Mouse (Mus musculus) forebrain, embryonic 15.5 days (tissue): ENCODE results near the gene Popdc3. TPM values are rescaled to one million over a fixed set of nuclear protein-coding genes. Genes with fewer than 3 reads are reported as not detected.
"Not testable (repeated sequence)": the region's sequence is repeated elsewhere in the genome, so short reads cannot be mapped to it uniquely, and the experiment has no call there.

Experiments used
- ATAC-seq: fragments of 200-750 bp; cut with Nextera tagmentation; replicated peaks from 2 replicates; pipeline ENCODE4 v1.8.0; 2017; ENCODE audit warnings: mild to moderate bottlenecking, moderate TSS enrichment, moderate library complexity
- H3K27ac ChIP-seq: fragments of 300-500 bp; sonication (generic); replicated peaks from 2 replicates; pipeline ENCODE4 v1.5.1; 2015; ENCODE audit warnings: mild to moderate bottlenecking, inconsistent platforms
- H3K27me3 ChIP-seq: fragments of 300-500 bp; sonication (generic); 2 replicates; pipeline ENCODE4 v1.6.1; 2015; ENCODE audit warnings: inconsistent platforms
- H3K36me3 ChIP-seq: fragments of 300-500 bp; sonication (generic); 2 replicates; pipeline ENCODE4 v1.6.1; 2015; ENCODE audit warnings: mild to moderate bottlenecking, inconsistent platforms
- H3K4me1 ChIP-seq: fragments of 300-500 bp; sonication (generic); 2 replicates; pipeline ENCODE4 v1.6.1; 2015; ENCODE audit warnings: inconsistent platforms
- H3K4me2 ChIP-seq: fragments of 300-500 bp; sonication (generic); replicated peaks from 2 replicates; pipeline ENCODE4 v1.6.1; 2015; ENCODE audit warnings: mild to moderate bottlenecking, inconsistent platforms
- H3K4me3 ChIP-seq: fragments of 300-500 bp; sonication (generic); 2 replicates; pipeline ENCODE4 v1.5.1; 2015; ENCODE audit warnings: mild to moderate bottlenecking, inconsistent platforms
- H3K9ac ChIP-seq: fragments of 300-500 bp; sonication (generic); replicated peaks from 2 replicates; pipeline ENCODE4 v1.6.1; 2015; ENCODE audit warnings: mild to moderate bottlenecking, inconsistent platforms
- H3K9me3 ChIP-seq: fragments of 300-500 bp; sonication (generic); 2 replicates; pipeline ENCODE4 v1.6.1; 2016; ENCODE audit warnings: inconsistent platforms
- WGBS: fragments of 180-500 bp; shearing (Covaris S2); methylation state at CpG from one replicate; pipeline ENCODE4 v1.1.7; 2015; ENCODE audit warnings: mixed read lengths; 5-methylcytosine and 5-hydroxymethylcytosine counted together
- polyA plus RNA-seq: library from polyadenylated mRNA; unstranded; fragments of >200 nt; fragmentation: Nextera tagmentation; extraction: Ambion mirVana; gene quantifications from 2 replicates; pipeline ENCODE4 v1.2.1, GENCODE M21; 2015

Gene Popdc3
- polyA plus RNA-seq, 1 experiment from 2014 or later: 0.47 TPM

DNA sequence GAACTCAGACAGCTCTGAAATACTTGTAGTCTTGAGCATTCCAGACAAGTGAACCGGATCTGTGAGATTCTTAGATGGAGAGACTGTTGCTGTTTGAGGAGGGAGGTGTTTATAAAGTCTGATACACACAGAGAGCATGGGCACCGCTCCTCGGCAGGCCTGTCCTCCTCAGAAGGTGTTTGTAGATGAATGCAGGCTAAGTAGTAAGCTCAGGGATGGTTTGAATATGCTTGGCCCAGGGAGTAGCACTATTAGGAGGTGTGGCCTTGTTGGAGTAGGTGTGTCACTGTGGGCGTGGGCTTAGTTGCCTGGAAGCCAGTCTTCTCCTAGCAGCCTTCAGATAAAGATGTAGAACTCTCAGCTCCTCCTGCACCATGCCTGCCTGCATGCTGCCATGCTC, 114.3 kb downstream of the Popdc3 start:
- not testable (repeated sequence) for ATAC-seq, H3K9ac ChIP-seq, H3K4me2 ChIP-seq, H3K36me3 ChIP-seq, H3K4me1 ChIP-seq, H3K4me3 ChIP-seq, H3K27ac ChIP-seq, H3K9me3 ChIP-seq
- 78% methylated on average over 4 of the region's 4 CpGs for WGBS
- peaks cover 26% of the 10 kb centered on the region for H3K27me3 ChIP-seq

DNA sequence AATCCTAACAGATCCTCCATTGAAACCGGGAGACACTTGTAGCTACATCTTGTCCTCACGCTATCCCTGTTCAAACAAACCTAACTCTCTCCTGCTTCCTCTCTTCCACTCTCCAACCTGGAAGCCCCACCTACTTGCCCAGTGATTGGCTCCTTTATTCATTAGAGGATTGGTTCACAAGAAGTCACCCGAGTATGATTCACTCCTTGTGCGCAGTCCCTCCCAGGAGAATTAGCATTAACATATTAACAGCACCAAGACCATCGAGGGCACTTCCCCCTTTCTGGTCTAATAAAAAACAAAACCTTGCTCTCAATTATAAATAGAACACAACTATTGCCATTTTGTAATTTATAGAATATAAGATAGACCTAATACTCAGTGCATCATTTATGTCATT, 117.2 kb downstream of the Popdc3 start:
- no peak overlapping the region for H3K9ac ChIP-seq
- no peak for ATAC-seq
- H3K27me3 ChIP-seq: peaks cover 10% of the 10 kb centered on the region
- no peaks in the 10 kb centered on the region for H3K36me3 ChIP-seq
- no peak overlapping the region for H3K27ac ChIP-seq
- H3K9me3 ChIP-seq: no peaks in the 10 kb centered on the region
- H3K4me1 ChIP-seq: peaks cover 3% of the 10 kb centered on the region; the same call in 1 of the 2 replicates
- H3K4me3 ChIP-seq: no peak overlapping the region
- 85% methylated on average over 5 of the region's 5 CpGs for WGBS
- no peak overlapping the region for H3K4me2 ChIP-seq

DNA sequence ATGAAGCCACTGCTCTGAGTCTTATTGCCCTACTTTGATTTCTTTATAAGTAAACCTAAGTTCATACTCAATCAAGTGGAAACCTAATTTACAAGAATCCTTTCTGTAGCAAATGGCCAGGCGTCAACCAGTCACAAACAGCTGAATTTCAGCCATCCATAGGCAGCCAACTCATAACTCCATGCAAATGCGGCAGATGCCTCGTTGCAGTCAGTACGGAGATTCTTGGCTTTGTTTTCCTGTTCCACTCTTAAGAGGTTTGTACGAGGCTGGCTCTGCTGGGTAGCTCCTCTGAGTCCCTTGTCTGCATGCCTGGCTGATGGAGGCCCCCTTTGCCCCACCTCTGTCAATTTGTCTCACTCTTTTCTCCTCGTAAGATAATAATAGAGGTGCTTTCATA, 120.6 kb downstream of the Popdc3 start:
- H3K9ac ChIP-seq: no peak overlapping the region
- no peak overlapping the region for H3K4me2 ChIP-seq
- H3K27ac ChIP-seq: no peak overlapping the region
- peaks cover 3% of the 10 kb centered on the region; the same call in 1 of the 2 replicates for H3K4me1 ChIP-seq
- no peaks in the 10 kb centered on the region for H3K9me3 ChIP-seq
- peak; percentile 71; the same call in 1 of the 2 replicates for ATAC-seq
- no peak overlapping the region for H3K4me3 ChIP-seq
- no peaks in the 10 kb centered on the region for H3K36me3 ChIP-seq
- WGBS: 38% methylated on average over 6 of the region's 6 CpGs
- H3K27me3 ChIP-seq: no peaks in the 10 kb centered on the region

DNA sequence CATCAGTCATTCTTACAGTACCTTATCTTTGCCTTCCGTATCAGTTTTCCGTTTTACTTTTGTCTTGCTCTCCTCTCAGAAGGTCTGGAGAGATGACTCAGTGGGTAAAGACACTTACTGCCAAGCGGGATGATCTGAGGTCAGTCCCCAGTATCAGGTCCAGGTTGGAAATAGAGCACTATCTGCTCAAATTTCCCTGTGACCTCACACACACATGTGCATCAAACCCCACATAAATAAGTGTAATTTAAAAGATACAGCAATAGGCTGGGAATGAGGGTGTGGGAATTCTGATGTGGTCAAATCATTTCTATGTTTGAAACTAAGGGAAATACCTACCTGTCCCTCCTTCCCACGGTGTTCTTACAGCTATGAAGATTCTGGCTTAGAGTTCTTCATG, 121.6 kb downstream of the Popdc3 start:
- ATAC-seq: no peak
- no peaks in the 10 kb centered on the region for H3K9me3 ChIP-seq
- no peaks in the 10 kb centered on the region for H3K36me3 ChIP-seq
- WGBS: 90% methylated on average over 4 of the region's 4 CpGs
- no peak overlapping the region for H3K9ac ChIP-seq
- no peak overlapping the region for H3K4me3 ChIP-seq
- H3K27me3 ChIP-seq: no peaks in the 10 kb centered on the region
- H3K4me1 ChIP-seq: peaks cover 3% of the 10 kb centered on the region; the same call in 1 of the 2 replicates
- no peak overlapping the region for H3K27ac ChIP-seq
- no peak overlapping the region for H3K4me2 ChIP-seq

DNA sequence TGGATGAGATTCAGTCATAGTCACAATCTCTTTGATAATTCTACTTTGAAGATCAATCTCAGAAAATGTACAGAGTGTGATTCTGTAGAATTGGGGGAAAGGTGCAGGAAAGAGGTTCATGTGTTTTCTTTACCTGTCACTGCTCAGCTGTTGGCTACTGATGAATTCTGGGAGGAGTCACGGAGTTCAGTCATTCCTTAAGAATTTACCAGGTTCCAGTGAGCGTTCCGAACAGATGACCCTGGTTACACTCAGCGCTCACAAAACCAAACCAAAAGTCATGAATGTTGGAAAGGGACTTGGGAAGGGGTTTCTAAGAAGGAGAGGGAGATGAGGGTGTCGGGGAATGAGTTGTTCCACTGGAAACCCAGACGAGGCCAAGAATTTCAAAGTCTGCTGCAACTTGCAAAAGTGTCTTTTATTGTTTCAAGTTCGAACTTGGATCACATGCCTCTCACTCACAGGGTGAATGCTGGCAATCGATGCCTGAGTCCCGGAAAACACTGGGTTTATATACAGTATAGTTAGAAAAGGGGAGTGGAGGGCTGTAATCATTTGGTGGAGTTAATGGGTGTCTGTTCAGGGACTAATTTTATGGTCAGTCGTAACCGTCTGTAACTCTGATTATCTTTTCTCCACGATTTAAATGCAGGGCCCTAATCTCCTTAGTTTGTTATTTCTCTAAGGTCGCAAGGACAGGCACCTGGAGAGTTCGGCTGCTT, 125.6 kb downstream of the Popdc3 start:
- Histone ChIP-seq H3K27me3 (no peaks in the 10 kb centered on the region), H3K9me3 (no peaks in the 10 kb centered on the region), H3K4me1 (no peaks in the 10 kb centered on the region), H3K4me3 (no peak overlapping the region), H3K4me2 (no peak overlapping the region), H3K27ac (no peak overlapping the region), H3K9ac (no peak overlapping the region), H3K36me3 (no peaks in the 10 kb centered on the region)
- 75% methylated on average over 14 of the region's 14 CpGs for WGBS
- ATAC-seq: no peak

DNA sequence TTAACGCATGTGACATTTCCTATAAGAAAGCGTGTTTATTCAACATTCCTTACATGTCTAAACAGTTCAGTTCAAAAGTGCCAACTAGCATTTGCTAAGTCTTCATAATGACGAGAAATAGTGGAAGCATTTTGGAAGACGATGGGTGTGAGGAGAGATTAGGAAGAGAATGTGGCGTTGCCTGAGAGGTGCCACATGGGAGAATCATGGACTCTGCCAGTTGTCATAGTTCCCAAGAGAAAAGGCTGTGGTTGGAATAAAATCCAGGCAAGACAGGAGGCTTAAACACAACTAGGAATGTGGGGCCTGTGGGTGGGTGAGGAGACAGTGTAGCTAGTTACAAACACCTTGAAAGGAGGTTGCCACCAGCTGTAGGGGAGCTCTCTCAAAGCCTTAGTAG, 127.3 kb downstream of the Popdc3 start:
- Histone ChIP-seq H3K4me2 (no peak overlapping the region), H3K27me3 (no peaks in the 10 kb centered on the region), H3K36me3 (no peaks in the 10 kb centered on the region), H3K4me3 (no peak overlapping the region), H3K9me3 (no peaks in the 10 kb centered on the region), H3K4me1 (no peaks in the 10 kb centered on the region), H3K9ac (no peak overlapping the region), H3K27ac (no peak overlapping the region)
- WGBS: 56% methylated on average over 5 of the region's 5 CpGs
- ATAC-seq: peak; percentile 51; the same call in 1 of the 2 replicates

DNA sequence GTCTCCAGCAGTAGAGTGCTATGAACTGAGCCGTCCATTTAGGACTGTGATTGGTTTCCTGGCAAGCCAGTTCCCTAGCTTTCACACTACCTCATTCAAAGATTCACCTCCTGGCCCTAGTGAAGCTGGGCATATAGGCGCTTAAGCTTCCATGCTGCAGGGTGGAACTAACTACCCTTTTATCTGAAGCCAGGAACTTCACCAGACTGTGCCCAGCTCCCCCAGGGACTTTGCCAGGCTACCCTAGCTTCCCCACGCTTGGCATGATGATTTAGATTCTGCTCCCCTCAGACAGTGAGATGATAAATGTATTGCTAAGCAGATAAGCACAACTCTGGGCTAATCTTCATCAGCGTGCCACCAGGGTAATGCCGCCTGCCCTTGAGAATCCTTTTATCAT, 133.2 kb downstream of the Popdc3 start:
- ATAC-seq: peak; percentile 17; the same call in 1 of the 2 replicates
- Histone ChIP-seq H3K4me2 (no peak overlapping the region), H3K4me3 (no peak overlapping the region), H3K27ac (no peak overlapping the region), H3K9me3 (no peaks in the 10 kb centered on the region), H3K4me1 (peaks cover 6% of the 10 kb centered on the region; the same call in 1 of the 2 replicates), H3K27me3 (no peaks in the 10 kb centered on the region), H3K9ac (no peak overlapping the region), H3K36me3 (no peaks in the 10 kb centered on the region)
- WGBS: 75% methylated on average over 5 of the region's 5 CpGs

DNA sequence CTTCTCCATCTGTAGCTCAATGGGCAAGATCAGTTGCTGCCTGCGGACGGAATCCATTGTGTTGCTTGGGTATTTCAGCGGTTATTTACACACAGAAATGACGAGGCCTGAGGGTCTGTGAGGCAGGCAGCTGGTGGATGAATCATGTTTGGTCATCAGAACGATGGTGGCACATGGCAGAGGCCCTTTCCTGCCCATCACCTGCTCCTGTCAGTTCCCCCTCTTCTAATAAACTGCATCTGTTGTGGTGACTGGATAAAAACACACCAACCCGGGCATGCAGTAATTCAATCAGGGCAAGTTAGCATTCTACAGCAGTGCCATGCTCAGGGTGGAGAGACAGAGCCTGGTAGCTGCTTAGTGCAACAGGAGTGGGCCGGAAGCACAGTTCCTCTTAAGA, 133.7 kb downstream of the Popdc3 start:
- 57% methylated on average over 7 of the region's 7 CpGs for WGBS
- no peak overlapping the region for H3K27ac ChIP-seq
- peak; percentile 54 for ATAC-seq

DNA sequence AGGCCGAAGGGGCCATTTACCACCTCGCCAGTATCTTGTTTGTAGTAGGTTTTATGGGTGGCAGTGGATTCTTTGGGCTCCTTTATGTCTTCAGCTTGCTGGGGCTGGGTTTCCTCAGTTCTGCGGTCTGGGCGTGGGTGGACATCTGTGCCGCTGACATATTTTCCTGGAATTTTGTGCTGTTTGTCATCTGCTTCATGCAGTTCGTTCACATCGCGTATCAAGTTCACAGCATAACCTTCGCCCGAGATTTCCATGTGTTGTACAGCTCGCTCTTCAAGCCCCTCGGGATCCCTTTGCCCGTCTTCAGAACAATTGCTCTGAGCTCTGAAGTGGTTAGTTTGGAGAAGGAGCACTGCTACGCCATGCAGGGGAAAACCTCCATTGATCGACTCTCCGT, 137.0 kb downstream of the Popdc3 start:
- Histone ChIP-seq H3K27me3 (no peaks in the 10 kb centered on the region), H3K36me3 (no peaks in the 10 kb centered on the region), H3K4me2 (no peak overlapping the region), H3K9ac (no peak overlapping the region), H3K4me3 (no peak overlapping the region), H3K27ac (no peak overlapping the region), H3K9me3 (no peaks in the 10 kb centered on the region), H3K4me1 (peaks cover 6% of the 10 kb centered on the region; the same call in 1 of the 2 replicates)
- ATAC-seq: no peak
- WGBS: 94% methylated on average over 16 of the region's 16 CpGs

More for the DNA sequence above, 133.7 kb downstream of the Popdc3 start:
- no peaks in the 10 kb centered on the region for H3K36me3 ChIP-seq
- H3K4me2 ChIP-seq: no peak overlapping the region
- no peak overlapping the region for H3K9ac ChIP-seq
- no peaks in the 10 kb centered on the region for H3K27me3 ChIP-seq
- no peak overlapping the region for H3K4me3 ChIP-seq
- H3K9me3 ChIP-seq: no peaks in the 10 kb centered on the region
- H3K4me1 ChIP-seq: peaks cover 6% of the 10 kb centered on the region; the same call in 1 of the 2 replicates

DNA sequence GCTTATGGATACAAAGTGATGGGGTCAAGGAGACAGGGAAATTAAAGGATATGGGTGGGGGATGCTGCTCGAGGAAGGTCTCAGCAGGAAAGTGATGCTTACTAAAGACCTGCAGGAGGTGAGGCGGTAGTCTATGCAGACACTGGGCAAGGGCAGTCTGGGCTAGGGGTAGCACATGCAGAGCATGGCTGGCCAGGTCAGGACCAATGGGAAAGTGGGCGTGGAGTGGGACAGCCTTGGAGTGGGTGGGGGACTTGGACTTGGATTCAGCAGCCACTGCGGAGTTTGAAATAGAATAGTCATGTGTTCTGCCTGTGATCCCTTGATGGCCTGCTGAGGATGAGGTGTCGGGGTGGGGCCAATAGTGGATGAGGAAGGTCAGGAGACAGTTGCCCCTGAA, 141.0 kb downstream of the Popdc3 start:
- Histone ChIP-seq H3K27ac (no peak overlapping the region), H3K4me1 (no peaks in the 10 kb centered on the region), H3K36me3 (no peaks in the 10 kb centered on the region), H3K9me3 (no peaks in the 10 kb centered on the region), H3K27me3 (0 out of 2 replicates have a peak, but pooled peaks cover 5% of the 10 kb centered on the region), H3K4me2 (no peak overlapping the region), H3K9ac (no peak overlapping the region), H3K4me3 (no peak overlapping the region)
- no peak for ATAC-seq
- WGBS: 87% methylated on average over 5 of the region's 5 CpGs

DNA sequence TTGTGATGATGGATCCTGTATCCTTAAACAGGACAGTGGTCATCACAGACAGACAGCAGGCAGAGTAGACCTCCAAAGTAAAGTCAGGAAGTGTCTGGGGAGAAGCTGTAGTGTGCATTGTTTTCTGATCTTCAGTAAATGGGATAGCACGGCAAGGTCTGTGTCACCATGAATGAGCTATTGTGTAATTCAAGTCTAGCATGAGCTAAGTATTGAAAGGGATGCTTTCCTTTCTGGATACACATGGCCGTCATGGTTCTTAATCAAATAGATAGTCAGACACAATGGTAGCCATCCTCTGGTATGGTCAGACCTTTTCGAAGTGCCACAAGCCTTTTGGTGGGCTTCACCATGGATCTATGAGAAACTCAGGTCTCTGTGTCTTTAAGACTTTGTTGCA, 142.4 kb downstream of the Popdc3 start:
- H3K36me3 ChIP-seq: no peaks in the 10 kb centered on the region
- no peak overlapping the region for H3K27ac ChIP-seq
- H3K4me2 ChIP-seq: no peak overlapping the region
- H3K9ac ChIP-seq: no peak overlapping the region
- H3K9me3 ChIP-seq: no peaks in the 10 kb centered on the region
- ATAC-seq: no peak
- 57% methylated on average over 3 of the region's 3 CpGs for WGBS
- no peak overlapping the region for H3K4me3 ChIP-seq
- no peaks in the 10 kb centered on the region for H3K4me1 ChIP-seq
- 0 out of 2 replicates have a peak, but pooled peaks cover 5% of the 10 kb centered on the region for H3K27me3 ChIP-seq

DNA sequence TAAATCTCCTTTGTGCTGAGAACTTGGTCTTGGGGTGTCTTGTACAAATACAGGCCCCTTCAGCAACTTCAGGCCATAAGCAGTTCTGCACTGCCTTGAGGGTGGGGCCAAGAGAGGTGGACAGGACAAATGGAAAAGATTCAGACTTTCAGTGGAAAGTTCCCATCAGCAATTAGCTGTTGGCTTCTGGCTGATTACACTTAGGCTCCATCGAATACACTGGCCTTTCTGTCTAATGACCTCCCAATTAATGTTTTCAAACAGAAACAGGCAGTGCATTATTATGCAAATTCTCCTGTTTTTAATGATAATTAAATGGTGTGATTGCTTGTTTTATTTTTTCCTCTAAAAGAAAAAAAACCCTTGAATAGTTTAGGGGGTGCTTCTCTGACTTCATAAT, 146.3 kb downstream of the Popdc3 start:
- Histone ChIP-seq H3K36me3 (no peaks in the 10 kb centered on the region), H3K27me3 (0 out of 2 replicates have a peak, but pooled peaks cover 5% of the 10 kb centered on the region), H3K4me2 (no peak overlapping the region), H3K27ac (no peak overlapping the region), H3K9me3 (no peaks in the 10 kb centered on the region), H3K4me3 (no peak overlapping the region), H3K4me1 (no peaks in the 10 kb centered on the region), H3K9ac (no peak overlapping the region)
- no peak for ATAC-seq
- whole genome bisulfite sequencing: 11% methylated on average over 1 of the region's 1 CpGs
